Mouse (Mus musculus) hindbrain, embryonic 14.5 days (tissue): ENCODE measurements around the gene Mrpl53. TPM values are rescaled to one million over a fixed set of nuclear protein-coding genes. Genes with fewer than 3 reads are reported as not detected.

ENCODE experiments used
- ATAC-seq: fragments of 200-750 bp; cut with Nextera tagmentation; 2 replicates; pipeline ENCODE4 v1.8.0; 2017; ENCODE audit warnings: moderate number of reproducible peaks, mild to moderate bottlenecking, moderate TSS enrichment, moderate library complexity; ENCODE audit not compliant: low FRiP score
- DNase-seq: peaks from one replicate; pipeline ENCODE4 v3.0.0-alpha.2; 2015; ENCODE audit warnings: low spot score
- H3K27ac ChIP-seq: fragments of 300-500 bp; sonication (generic); 2 replicates; pipeline ENCODE4 v1.5.1; 2014; ENCODE audit warnings: mild to moderate bottlenecking, moderate library complexity
- H3K27me3 ChIP-seq: fragments of 300-500 bp; sonication (generic); 2 replicates; pipeline ENCODE4 v1.6.1; 2014; ENCODE audit warnings: mild to moderate bottlenecking, low read length, mixed read lengths; ENCODE audit not compliant: control insufficient read depth, insufficient read depth
- H3K36me3 ChIP-seq: fragments of 300-500 bp; sonication (generic); replicated peaks from 2 replicates; pipeline ENCODE4 v1.6.1; 2014; ENCODE audit not compliant: control insufficient read depth, insufficient read depth
- H3K4me1 ChIP-seq: fragments of 300-500 bp; sonication (generic); replicated peaks from 2 replicates; pipeline ENCODE4 v1.6.1; 2014; ENCODE audit warnings: antibody characterized with exemption, low read length, mixed read lengths; ENCODE audit not compliant: control insufficient read depth, insufficient read depth
- H3K4me2 ChIP-seq: fragments of 300-500 bp; sonication (generic); replicated peaks from 2 replicates; pipeline ENCODE4 v1.6.1; 2014; ENCODE audit warnings: mild to moderate bottlenecking, moderate library complexity
- H3K4me3 ChIP-seq: fragments of 300-500 bp; sonication (generic); replicated peaks from 2 replicates; pipeline ENCODE4 v1.5.1; 2014; ENCODE audit warnings: mild to moderate bottlenecking, low read length
- H3K9ac ChIP-seq: fragments of 300-500 bp; sonication (generic); 2 replicates; pipeline ENCODE4 v1.6.1; 2014
- H3K9me3 ChIP-seq: fragments of 300-500 bp; sonication (generic); 2 replicates; pipeline ENCODE4 v1.6.1; 2016; ENCODE audit warnings: low read length; ENCODE audit not compliant: control insufficient read depth
- WGBS: fragments of 180-500 bp; shearing (Covaris S2); extraction: QIAGEN DNeasy Blood & Tissue Kit; methylation state at CpG from one replicate; pipeline ENCODE4 v1.1.7; 2014; 5-methylcytosine and 5-hydroxymethylcytosine counted together
- polyA plus RNA-seq: library from polyadenylated mRNA; unstranded; fragments of >200 nt; fragmentation: Nextera tagmentation; extraction: Ambion mirVana; gene quantifications from 2 replicates; pipeline ENCODE4 v1.2.1, GENCODE M21; 2014

Gene Mrpl53
- polyA plus RNA-seq, 1 experiment from 2014 or later = 129 TPM

DNA sequence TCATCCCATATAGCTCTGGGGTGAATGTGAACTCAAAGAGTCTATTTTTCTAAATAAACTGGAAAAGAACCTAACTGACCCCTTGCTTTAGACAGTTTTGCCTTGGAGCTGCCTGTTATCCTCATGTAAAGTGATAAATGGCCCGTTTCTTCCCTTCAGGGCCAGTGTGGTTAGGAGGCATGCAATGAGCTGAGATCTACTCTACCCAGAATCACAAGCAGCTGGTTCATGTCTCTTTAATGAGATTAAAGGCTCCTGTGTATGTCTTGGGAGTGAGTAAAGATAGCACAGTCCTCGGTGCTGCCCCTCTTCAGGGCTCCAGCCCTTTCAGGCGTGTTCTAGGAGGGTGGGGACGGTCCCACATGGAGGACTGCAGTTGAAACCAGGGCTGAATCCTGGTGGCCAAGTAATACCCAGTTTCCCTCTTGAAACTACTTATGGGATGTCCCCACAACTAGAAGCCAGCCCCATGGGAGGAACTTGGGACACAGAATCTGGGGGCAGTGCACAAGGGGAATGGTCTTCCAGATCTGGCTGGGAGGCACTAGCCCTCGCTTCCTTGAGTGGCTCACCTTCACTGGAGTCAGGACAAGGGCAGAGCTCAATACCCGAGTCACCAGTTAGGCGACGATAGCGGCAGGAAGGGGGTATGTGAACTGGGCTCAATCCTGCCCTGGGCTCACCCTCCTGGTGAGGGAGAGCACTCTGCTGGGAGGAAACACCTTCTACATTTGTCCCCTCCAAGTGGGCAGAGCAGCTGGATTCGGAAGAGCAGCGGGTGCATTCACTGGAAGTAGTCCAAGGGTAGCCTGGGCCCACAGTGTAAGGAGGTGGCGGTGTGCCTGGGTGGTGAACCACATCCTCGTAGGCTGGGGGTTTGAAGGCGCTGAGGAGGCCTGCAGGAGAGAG, 10.2 kb downstream of the Mrpl53 start:
- Histone ChIP-seq H3K4me2 (peak overlapping the region; percentile 99), H3K4me1 (peaks cover 51% of the 10 kb centered on the region), H3K9ac (no peak overlapping the region), H3K9me3 (no peaks in the 10 kb centered on the region), H3K4me3 (peak overlapping the region; percentile 63; the same call in 1 of the 2 replicates), H3K27ac (no peak overlapping the region), H3K27me3 (no peaks in the 10 kb centered on the region), H3K36me3 (peaks cover 32% of the 10 kb centered on the region)
- no peak for DNase-seq
- WGBS = 84% methylated on average over 14 of the region's 14 CpGs
- ATAC-seq = no peak

DNA sequence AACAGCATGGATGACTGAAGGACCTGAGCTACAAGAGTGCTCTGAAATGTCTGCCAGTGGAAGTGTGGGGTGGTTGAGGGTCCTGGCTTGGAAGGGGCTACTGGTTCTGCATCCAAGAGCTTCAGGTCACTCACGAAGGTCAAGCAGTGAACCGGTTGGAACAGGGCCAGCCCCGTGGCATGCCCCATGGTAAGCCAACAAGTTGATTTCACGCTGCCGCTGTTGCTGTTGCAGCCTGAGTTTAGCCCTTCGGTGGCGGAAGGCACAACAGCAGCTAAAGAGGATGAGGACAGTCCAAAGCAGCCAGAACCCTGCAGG, 10.9 kb downstream of the Mrpl53 start:
- H3K4me3 ChIP-seq = peak overlapping the region; percentile 63
- peaks cover 54% of the 10 kb centered on the region for H3K4me1 ChIP-seq
- no peaks in the 10 kb centered on the region for H3K9me3 ChIP-seq
- peak overlapping the region; percentile 99 for H3K4me2 ChIP-seq
- ATAC-seq (no peak), DNase-seq (no peak)
- H3K27me3 ChIP-seq = no peaks in the 10 kb centered on the region
- peak overlapping the region; percentile 73 for H3K9ac ChIP-seq
- H3K36me3 ChIP-seq = peaks cover 32% of the 10 kb centered on the region
- H3K27ac ChIP-seq = no peak overlapping the region
- 54% methylated on average over 7 of the region's 7 CpGs for WGBS

DNA sequence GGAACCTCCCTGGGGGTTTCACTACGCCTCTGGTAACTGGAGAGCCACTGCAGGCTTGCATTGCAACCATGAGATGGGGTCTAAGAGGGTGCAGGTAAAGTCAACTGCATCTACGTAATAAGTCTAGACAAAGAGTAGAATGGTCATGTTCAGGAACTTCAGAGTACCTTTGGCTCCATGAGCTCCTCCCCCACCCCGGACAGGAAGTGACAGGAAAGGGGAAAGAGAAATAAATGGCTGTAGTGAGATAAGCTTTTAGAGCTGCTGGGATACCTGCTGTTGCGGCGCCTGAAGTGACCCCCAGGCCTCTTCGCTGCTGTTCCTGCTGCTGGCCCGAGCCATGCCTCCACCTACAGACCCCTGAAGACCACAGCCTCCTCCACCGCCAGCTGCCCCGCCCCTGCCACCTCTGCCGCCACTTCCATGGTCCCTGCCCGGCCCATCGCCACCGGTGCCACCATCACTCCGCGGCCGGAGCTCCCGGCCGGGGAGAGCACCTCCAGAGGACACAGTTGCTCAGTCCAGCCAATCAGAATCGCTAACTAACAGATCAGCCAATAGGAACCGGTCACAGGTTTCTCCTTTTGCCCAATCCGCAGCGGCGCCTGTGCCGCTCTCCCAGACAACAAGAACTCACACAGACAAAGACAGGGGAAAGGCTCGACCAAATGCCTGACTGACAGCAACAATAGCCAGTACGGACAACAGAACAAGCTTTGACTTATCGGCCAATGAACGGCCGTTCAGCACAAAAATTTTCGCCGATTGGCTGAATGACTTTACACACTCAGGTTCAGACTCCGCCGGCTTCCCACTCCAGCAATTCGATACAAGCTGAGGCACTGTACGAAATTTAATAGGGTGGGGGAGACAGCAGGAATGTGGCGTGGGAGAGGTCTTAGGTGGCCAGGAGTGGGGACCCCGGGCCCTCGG, 12.4 kb downstream of the Mrpl53 start, which contains the start of gene Wbp1:
TSS of gene Wbp1 (minus strand) at position 630 of the 933 bp plus-strand sequence.
- H3K27me3 ChIP-seq = no peaks in the 10 kb centered on the region
- H3K4me2 ChIP-seq = peak within 1 kb of the TSS; percentile 99
- H3K9ac ChIP-seq = peak within 1 kb of the TSS; percentile 92
- peaks cover 32% of the 10 kb centered on the region for H3K36me3 ChIP-seq
- ATAC-seq (peak; percentile 96), DNase-seq (peak; percentile 95)
- H3K4me3 ChIP-seq = peak within 1 kb of the TSS; percentile 63
- H3K9me3 ChIP-seq = no peaks in the 10 kb centered on the region
- peaks cover 48% of the 10 kb centered on the region for H3K4me1 ChIP-seq
- H3K27ac ChIP-seq = peak within 1 kb of the TSS; percentile 98
- under 1% methylated on average over 36 of the region's 38 CpGs for WGBS

DNA sequence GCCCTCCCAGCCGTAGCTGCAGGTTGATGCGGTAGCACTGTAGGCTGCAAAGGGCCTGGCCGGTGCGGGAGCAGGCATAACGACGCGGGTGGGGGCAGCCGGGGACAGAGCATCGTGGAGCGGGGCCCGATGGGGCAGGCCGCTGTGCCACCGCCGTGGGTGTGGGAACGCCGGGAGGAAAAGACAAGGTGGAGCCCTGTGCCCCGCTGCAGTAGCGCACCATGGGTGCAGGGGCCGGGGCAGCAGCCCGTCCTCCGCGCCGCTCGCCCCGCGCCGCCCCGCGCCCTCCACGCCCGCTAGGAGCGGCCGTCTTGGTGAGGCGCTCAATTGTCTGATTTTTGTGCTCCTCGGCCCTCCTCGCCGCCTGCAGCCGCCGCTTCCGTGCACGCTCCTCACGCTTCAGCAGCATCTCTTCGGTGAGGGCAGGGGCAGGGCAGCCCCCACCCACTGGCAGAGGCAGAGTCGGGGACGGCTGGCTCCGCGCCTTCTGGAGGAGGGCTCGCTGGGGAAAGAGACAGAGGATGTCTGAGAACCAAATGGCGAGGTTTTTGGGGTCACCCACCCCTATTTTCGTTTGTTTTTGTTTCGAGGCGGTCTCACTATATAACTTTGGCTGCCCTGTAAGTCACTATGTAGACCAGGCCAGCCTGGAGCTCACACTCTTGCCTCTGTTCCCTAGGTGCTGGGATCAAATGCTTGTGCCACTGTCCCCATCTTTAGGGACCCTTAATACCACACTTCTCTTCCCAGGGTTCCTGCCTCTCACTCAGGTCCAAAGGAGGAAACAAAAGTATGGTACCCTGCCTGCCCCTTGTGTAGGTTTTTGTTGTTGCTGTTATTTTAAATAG, 13.2 kb downstream of the Mrpl53 start:
- ATAC-seq (no peak; the same call in 1 of the 2 replicates), DNase-seq (no peak)
- no peaks in the 10 kb centered on the region for H3K9me3 ChIP-seq
- H3K9ac ChIP-seq = peak overlapping the region; percentile 92
- 2% methylated on average over 47 of the region's 52 CpGs for WGBS
- peak overlapping the region; percentile 98 for H3K27ac ChIP-seq
- peaks cover 39% of the 10 kb centered on the region for H3K4me1 ChIP-seq
- peaks cover 29% of the 10 kb centered on the region for H3K36me3 ChIP-seq
- peak overlapping the region; percentile 63 for H3K4me3 ChIP-seq
- H3K27me3 ChIP-seq = no peaks in the 10 kb centered on the region
- peak overlapping the region; percentile 99 for H3K4me2 ChIP-seq

DNA sequence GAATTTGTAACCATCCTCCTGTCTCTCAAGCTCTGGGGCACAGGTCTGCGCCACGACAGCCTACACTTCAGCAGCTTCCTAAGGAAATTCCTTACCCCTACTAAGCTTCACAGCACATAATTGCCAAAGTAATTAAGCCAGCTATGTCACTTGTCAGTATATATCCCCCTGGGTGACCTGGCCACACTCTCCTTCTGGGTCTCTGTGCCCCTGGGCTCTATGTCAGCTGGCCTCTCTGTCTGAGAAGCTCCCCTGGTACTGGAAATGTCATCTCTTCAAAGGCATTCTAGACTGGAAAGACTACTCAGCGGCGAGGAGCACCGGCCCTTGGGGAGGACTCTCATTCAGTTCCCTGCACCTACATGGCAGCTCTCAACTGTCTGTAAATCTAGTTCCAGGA, 14.1 kb downstream of the Mrpl53 start:
- Histone ChIP-seq H3K4me3 (0 out of 2 replicates have a peak overlapping the region, but pooled peaks have one; percentile 63), H3K27me3 (no peaks in the 10 kb centered on the region), H3K9ac (0 out of 2 replicates have a peak overlapping the region, but pooled peaks have one; percentile 92), H3K27ac (0 out of 2 replicates have a peak overlapping the region, but pooled peaks have one; percentile 98), H3K36me3 (peaks cover 20% of the 10 kb centered on the region), H3K4me1 (peaks cover 38% of the 10 kb centered on the region), H3K9me3 (no peaks in the 10 kb centered on the region), H3K4me2 (peak overlapping the region; percentile 99)
- DNase-seq (no peak), ATAC-seq (no peak)
- WGBS = 54% methylated on average over 5 of the region's 5 CpGs

DNA sequence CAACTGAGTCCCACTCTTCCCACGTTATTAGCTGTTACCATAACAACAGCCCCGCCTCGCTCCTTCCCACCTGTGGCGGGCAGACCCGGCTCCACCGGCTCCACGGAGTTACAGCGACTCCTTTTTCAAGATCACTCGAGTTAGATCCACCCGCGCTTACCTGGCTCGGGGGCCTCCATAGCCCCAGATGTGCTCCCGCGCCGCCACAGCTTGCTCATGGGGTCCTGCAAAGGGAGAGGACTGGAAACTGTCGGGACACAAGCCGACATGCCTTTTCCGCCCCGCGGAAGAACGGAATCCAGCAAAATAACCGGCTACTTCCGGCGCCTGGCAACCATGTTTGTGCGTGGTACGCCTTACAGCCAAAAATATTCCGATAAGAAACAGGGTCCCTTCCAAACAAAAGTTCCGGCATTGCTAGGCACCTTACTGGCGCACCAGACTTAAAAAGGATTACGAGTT, 16.0 kb downstream of the Mrpl53 start:
- under 1% methylated on average over 30 of the region's 30 CpGs for WGBS

DNA sequence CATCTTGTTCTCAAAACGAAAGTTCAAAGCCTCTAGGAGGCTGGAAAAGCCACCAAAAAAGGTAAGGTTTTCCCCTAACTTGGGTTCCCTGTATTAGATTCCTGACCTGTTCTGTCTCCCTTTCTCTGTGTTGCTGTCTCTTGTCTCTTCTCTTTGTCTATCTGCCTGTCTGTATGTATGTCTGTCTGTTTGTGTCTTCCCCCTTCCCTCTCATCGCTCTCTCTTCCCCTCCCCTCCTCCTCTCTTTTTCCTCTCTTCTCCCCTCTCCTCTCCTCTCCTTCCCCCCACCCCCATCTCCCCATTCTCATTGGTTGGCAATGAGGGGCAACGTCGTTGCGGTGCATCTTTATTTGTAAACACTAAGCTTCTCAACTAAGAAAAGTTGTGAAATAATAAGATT, 16.5 kb downstream of the Mrpl53 start, which contains the start of gene Ino80b:
TSS of gene Ino80b (minus strand) at position 101 of the 400 bp plus-strand sequence.
- 0 out of 2 replicates have a peak within 1 kb of the TSS, but pooled peaks have one; percentile 38 for H3K27ac ChIP-seq
- ATAC-seq (no peak), DNase-seq (no peak)
- 28% methylated on average over 5 of the region's 5 CpGs for WGBS
- H3K4me3 ChIP-seq = peak within 1 kb of the TSS; percentile 53
- H3K9me3 ChIP-seq = no peaks in the 10 kb centered on the region
- H3K4me2 ChIP-seq = peak within 1 kb of the TSS; percentile 88
- peaks cover 28% of the 10 kb centered on the region for H3K4me1 ChIP-seq
- H3K9ac ChIP-seq = peak within 1 kb of the TSS; percentile 55
- H3K27me3 ChIP-seq = no peaks in the 10 kb centered on the region
- H3K36me3 ChIP-seq = no peaks in the 10 kb centered on the region

More for the DNA sequence above, 16.0 kb downstream of the Mrpl53 start:
- Histone ChIP-seq H3K36me3 (peaks cover under 1% of the 10 kb centered on the region; the same call in 1 of the 2 replicates), H3K4me2 (peak overlapping the region; percentile 88), H3K27ac (0 out of 2 replicates have a peak overlapping the region, but pooled peaks have one; percentile 38), H3K9ac (peak overlapping the region; percentile 55), H3K27me3 (no peaks in the 10 kb centered on the region), H3K9me3 (no peaks in the 10 kb centered on the region), H3K4me3 (peak overlapping the region; percentile 53), H3K4me1 (peaks cover 32% of the 10 kb centered on the region)
- DNase-seq = peak; percentile 97
- ATAC-seq = peak; percentile 15; the same call in 1 of the 2 replicates

DNA sequence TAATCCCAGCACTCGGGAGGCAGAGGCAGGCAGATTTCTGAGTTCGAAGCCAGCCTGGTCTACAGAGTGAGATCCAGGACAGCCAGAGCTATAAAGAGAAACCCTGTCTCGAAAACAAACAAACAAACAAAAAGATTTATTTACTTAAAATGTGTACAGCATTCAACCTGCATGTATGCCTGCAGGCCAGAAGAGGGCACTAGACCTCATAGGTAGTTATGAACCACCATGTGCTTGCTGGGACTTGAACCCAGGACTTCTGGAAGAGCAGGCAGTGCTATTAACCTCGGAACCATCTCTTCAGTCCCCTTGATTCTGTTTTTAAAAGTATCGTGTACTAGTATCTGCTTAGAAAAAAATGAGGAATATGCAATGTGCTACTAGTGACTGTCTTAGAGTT, 18.6 kb downstream of the Mrpl53 start:
- H3K4me1 ChIP-seq = peaks cover 21% of the 10 kb centered on the region
- H3K36me3 ChIP-seq = no peaks in the 10 kb centered on the region
- no peaks in the 10 kb centered on the region for H3K9me3 ChIP-seq
- H3K9ac ChIP-seq = no peak overlapping the region
- H3K27ac ChIP-seq = no peak overlapping the region
- 98% methylated on average over 5 of the region's 5 CpGs for WGBS
- H3K27me3 ChIP-seq = no peaks in the 10 kb centered on the region
- DNase-seq (no peak), ATAC-seq (no peak)
- H3K4me3 ChIP-seq = no peak overlapping the region
- no peak overlapping the region for H3K4me2 ChIP-seq
